Mouse (Mus musculus): ENCODE results near the gene Nufip1. TPM values are rescaled to one million over a fixed set of nuclear protein-coding genes. Genes with fewer than 3 reads are reported as not detected.

The Nufip1 gene
- total and polyA plus RNA-seq, 2 experiments = 1.9 to 2.7 TPM

GRCm38 (mm10) chr14:76145868-76146267 is 35.2 kb downstream of the Nufip1 start:
- no peak for TF ChIP-seq CTCF (IDR thresholded peaks at IDR 0.05; ENCODE audit: low read depth, low read length)
- no peak for TF ChIP-seq POLR2A (IDR thresholded peaks at IDR 0.05; ENCODE audit: extremely low read depth, insufficient read depth, low read length)
- H3K27me3 ChIP-seq (ENCODE audit: control insufficient read depth, insufficient read depth, low read length) = no peaks in the 10 kb centered on the region
- H3K36me3 ChIP-seq (ENCODE audit: control insufficient read depth, insufficient read depth, low read length) = no peaks in the 10 kb centered on the region
- H3K4me3 ChIP-seq (ENCODE audit: insufficient read depth, low read depth, low read length) = no peak overlapping the region
- no peak overlapping the region for H3K9ac ChIP-seq (ENCODE audit: low read depth, low read length)
- WGBS = 61% methylated on average over 7 of the region's 7 CpGs
- no peaks in the 10 kb centered on the region for H3K79me2 ChIP-seq (ENCODE audit: control insufficient read depth, insufficient read depth, low read length)
- peaks cover 9% of the 10 kb centered on the region for H3K4me1 ChIP-seq (ENCODE audit: control insufficient read depth, insufficient read depth, low read length)
- no peak overlapping the region for H3K27ac ChIP-seq (replicated peaks; ENCODE audit: insufficient read depth, low read depth, low read length)
- DNase-seq (ENCODE audit: extremely low read depth, low read depth, low spot score) = no peak

GRCm38 (mm10) chr14:76147061-76147460 is 36.4 kb downstream of the Nufip1 start:
- Histone ChIP-seq H3K27me3 (ENCODE audit: control insufficient read depth, insufficient read depth, low read length) (no peaks in the 10 kb centered on the region), H3K4me3 (ENCODE audit: insufficient read depth, low read depth, low read length) (no peak overlapping the region), H3K79me2 (ENCODE audit: control insufficient read depth, insufficient read depth, low read length) (no peaks in the 10 kb centered on the region), H3K36me3 (ENCODE audit: control insufficient read depth, insufficient read depth, low read length) (no peaks in the 10 kb centered on the region), H3K4me1 (ENCODE audit: control insufficient read depth, insufficient read depth, low read length) (peaks cover 10% of the 10 kb centered on the region), H3K27ac (replicated peaks; ENCODE audit: insufficient read depth, low read depth, low read length) (no peak overlapping the region), H3K9ac (ENCODE audit: low read depth, low read length) (no peak overlapping the region)
- 83% methylated on average over 6 of the region's 6 CpGs for WGBS
- no peak for TF ChIP-seq CTCF (IDR thresholded peaks at IDR 0.05; ENCODE audit: low read depth, low read length)
- TF ChIP-seq POLR2A (IDR thresholded peaks at IDR 0.05; ENCODE audit: extremely low read depth, insufficient read depth, low read length) = no peak
- DNase-seq (ENCODE audit: extremely low read depth, low read depth, low spot score) = no peak

GRCm38 (mm10) chr14:76148294-76148693 is 37.6 kb downstream of the Nufip1 start:
- Histone ChIP-seq H3K4me1 (ENCODE audit: control insufficient read depth, insufficient read depth, low read length) (peaks cover 10% of the 10 kb centered on the region), H3K9ac (ENCODE audit: low read depth, low read length) (no peak overlapping the region), H3K79me2 (ENCODE audit: control insufficient read depth, insufficient read depth, low read length) (no peaks in the 10 kb centered on the region), H3K27ac (replicated peaks; ENCODE audit: insufficient read depth, low read depth, low read length) (no peak overlapping the region), H3K36me3 (ENCODE audit: control insufficient read depth, insufficient read depth, low read length) (no peaks in the 10 kb centered on the region), H3K27me3 (ENCODE audit: control insufficient read depth, insufficient read depth, low read length) (no peaks in the 10 kb centered on the region), H3K4me3 (ENCODE audit: insufficient read depth, low read depth, low read length) (no peak overlapping the region)
- no peak for DNase-seq (ENCODE audit: extremely low read depth, low read depth, low spot score)
- TF ChIP-seq CTCF (IDR thresholded peaks at IDR 0.05; ENCODE audit: low read depth, low read length) (no peak), POLR2A (IDR thresholded peaks at IDR 0.05; ENCODE audit: extremely low read depth, insufficient read depth, low read length) (no peak)
- 92% methylated on average over 10 of the region's 10 CpGs for WGBS

- Histone ChIP-seq H3K27me3 (ENCODE audit: control insufficient read depth, insufficient read depth, low read length) (no peaks in the 10 kb centered on the region), H3K36me3 (ENCODE audit: control insufficient read depth, insufficient read depth, low read length) (no peaks in the 10 kb centered on the region), H3K4me3 (ENCODE audit: insufficient read depth, low read depth, low read length) (peak overlapping the region; percentile 8; the same call in 1 of the 2 replicates), H3K9ac (ENCODE audit: low read depth, low read length) (no peak overlapping the region), H3K4me1 (ENCODE audit: control insufficient read depth, insufficient read depth, low read length) (peaks cover 10% of the 10 kb centered on the region), H3K27ac (replicated peaks; ENCODE audit: insufficient read depth, low read depth, low read length) (peak overlapping the region; percentile 66), H3K79me2 (ENCODE audit: control insufficient read depth, insufficient read depth, low read length) (no peaks in the 10 kb centered on the region)
- TF ChIP-seq CTCF (IDR thresholded peaks at IDR 0.05; ENCODE audit: low read depth, low read length) (no peak), POLR2A (IDR thresholded peaks at IDR 0.05; ENCODE audit: extremely low read depth, insufficient read depth, low read length) (no peak)
- WGBS = 6% methylated on average over 13 of the region's 13 CpGs
- DNase-seq (ENCODE audit: extremely low read depth, low read depth, low spot score) = peak; percentile 86
These were observed 39.0 kb downstream of the Nufip1 start for GRCm38 (mm10) chr14:76149531-76150179.

GRCm38 (mm10) chr14:76150499-76150898 is 39.8 kb downstream of the Nufip1 start:
- Histone ChIP-seq H3K27ac (replicated peaks; ENCODE audit: insufficient read depth, low read depth, low read length) (no peak overlapping the region), H3K9ac (ENCODE audit: low read depth, low read length) (no peak overlapping the region), H3K27me3 (ENCODE audit: control insufficient read depth, insufficient read depth, low read length) (no peaks in the 10 kb centered on the region), H3K4me1 (ENCODE audit: control insufficient read depth, insufficient read depth, low read length) (peaks cover 10% of the 10 kb centered on the region), H3K79me2 (ENCODE audit: control insufficient read depth, insufficient read depth, low read length) (no peaks in the 10 kb centered on the region), H3K4me3 (ENCODE audit: insufficient read depth, low read depth, low read length) (no peak overlapping the region), H3K36me3 (ENCODE audit: control insufficient read depth, insufficient read depth, low read length) (no peaks in the 10 kb centered on the region)
- TF ChIP-seq POLR2A (IDR thresholded peaks at IDR 0.05; ENCODE audit: extremely low read depth, insufficient read depth, low read length) (no peak), CTCF (IDR thresholded peaks at IDR 0.05; ENCODE audit: low read depth, low read length) (no peak)
- DNase-seq (ENCODE audit: extremely low read depth, low read depth, low spot score) = no peak
- WGBS = 85% methylated on average over 11 of the region's 11 CpGs

- Histone ChIP-seq H3K27ac (replicated peaks; ENCODE audit: insufficient read depth, low read depth, low read length) (no peak overlapping the region), H3K79me2 (ENCODE audit: control insufficient read depth, insufficient read depth, low read length) (no peaks in the 10 kb centered on the region), H3K9ac (ENCODE audit: low read depth, low read length) (no peak overlapping the region), H3K36me3 (ENCODE audit: control insufficient read depth, insufficient read depth, low read length) (no peaks in the 10 kb centered on the region), H3K4me1 (ENCODE audit: control insufficient read depth, insufficient read depth, low read length) (peaks cover 10% of the 10 kb centered on the region), H3K4me3 (ENCODE audit: insufficient read depth, low read depth, low read length) (no peak overlapping the region), H3K27me3 (ENCODE audit: control insufficient read depth, insufficient read depth, low read length) (no peaks in the 10 kb centered on the region)
- WGBS = 73% methylated on average over 2 of the region's 2 CpGs
- TF ChIP-seq POLR2A (IDR thresholded peaks at IDR 0.05; ENCODE audit: extremely low read depth, insufficient read depth, low read length) (no peak), CTCF (IDR thresholded peaks at IDR 0.05; ENCODE audit: low read depth, low read length) (no peak)
- DNase-seq (ENCODE audit: extremely low read depth, low read depth, low spot score) = no peak
These were observed 40.3 kb downstream of the Nufip1 start for GRCm38 (mm10) chr14:76151011-76151410.
